Mouse (Mus musculus): ENCODE data around the gene Eif2ak1.

- TF ChIP-seq ZC3H11A (IDR thresholded peaks at IDR 0.05; ENCODE audit: borderline replicate concordance, low read depth, low read length) (no peak), MAFK (IDR thresholded peaks at IDR 0.05; ENCODE audit: insufficient read depth, low read depth, low read length) (no peak), ZNF384 (IDR thresholded peaks at IDR 0.05; ENCODE audit: low read depth, low read length) (no peak)
These were observed 73.2 kb downstream of the Eif2ak1 start for GRCm38 (mm10) chr5:143890741-143891140.
